Mouse (Mus musculus): ENCODE results near the gene Lrrn3. TPM values are rescaled to one million over a fixed set of nuclear protein-coding genes. Genes with fewer than 3 reads are reported as not detected.

Gene Lrrn3
- total RNA-seq (2021), result 10 to 100 TPM; 47.7 to 51.3 TPM
- long read RNA-seq, experiment 1, transcript Lrrn3-201 (2 exons, 3,865 nt), result major isoform, 62 of 67 reads
- long read RNA-seq, experiment 1, partial matches to known transcripts, result 2 of 67 reads
- long read RNA-seq, experiment 1, other reads (novel, unspliced or antisense), result 3 of 67 reads
- long read RNA-seq, experiment 2, transcript Lrrn3-201 (2 exons, 3,865 nt), result major isoform, 34 of 37 reads
- long read RNA-seq, experiment 2, partial matches to known transcripts, result 2 of 37 reads
- long read RNA-seq, experiment 2, other reads (novel, unspliced or antisense), result 1 of 37 reads

DNA sequence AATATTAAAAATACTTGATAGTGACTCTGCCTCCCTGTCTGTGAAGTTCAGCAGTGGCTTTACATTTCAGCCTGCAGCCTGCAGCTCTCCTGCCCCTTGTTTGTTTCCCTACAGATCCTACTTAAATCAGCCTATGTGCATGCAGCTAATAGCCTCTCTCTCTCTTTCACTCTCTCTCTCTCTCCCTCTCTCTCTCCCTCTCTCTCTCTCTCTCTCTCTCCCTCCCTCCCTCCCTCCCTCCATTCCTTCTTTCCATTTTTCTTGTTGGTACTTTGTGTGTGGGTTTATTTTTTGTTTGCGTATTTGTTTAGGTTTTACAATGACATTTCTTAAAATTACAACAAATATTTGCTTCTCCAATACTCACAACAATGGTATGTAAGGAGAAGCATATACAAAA, at the start of gene Lrrn3:
Gene Lrrn3 (minus strand): TSS at position 101 of the 400 bp plus-strand sequence.
- Histone ChIP-seq H3K4me3 (peak within 1 kb of the TSS; percentile 62), H3K27ac (peak within 1 kb of the TSS; percentile 89)
- no peak for DNase-seq (ENCODE audit: extremely low spot score in 1 of 2, low spot score in 2 of 2)
- TF ChIP-seq CTCF (IDR thresholded peaks at IDR 0.05), result no peak
- intact Hi-C loops (cut with DNase I), result loop anchor here (2.0 to 10.0 kb wide), 5 partner anchors 194 to 1498 kb away; no protein-coding TSS in a partner anchor

DNA sequence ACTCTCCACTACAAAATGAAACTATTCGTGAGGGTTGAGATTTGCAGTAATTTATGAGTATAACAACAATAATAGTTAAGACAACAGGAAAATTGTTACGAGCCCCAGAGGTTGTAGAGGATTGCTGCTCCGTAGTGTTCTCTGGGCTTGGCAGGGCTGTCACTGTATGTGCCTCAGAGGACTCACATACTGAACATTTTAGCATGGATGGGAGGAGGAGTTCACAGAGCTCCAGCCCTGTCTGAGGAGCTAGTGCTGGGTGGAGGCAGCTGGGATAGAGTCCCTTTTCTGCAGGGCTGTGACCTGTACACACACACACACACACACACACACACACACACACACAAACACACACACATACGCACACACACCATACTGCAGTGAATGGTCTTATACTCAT, 42.2 kb upstream of the Lrrn3 start:
- intact Hi-C loops (cut with DNase I), result no loop called here
- DNase-seq (ENCODE audit: extremely low spot score in 1 of 2, low spot score in 2 of 2), result no peak
- Histone ChIP-seq H3K4me3 (no peak overlapping the region), H3K27ac (no peak overlapping the region)
- no peak for TF ChIP-seq CTCF (IDR thresholded peaks at IDR 0.05)

DNA sequence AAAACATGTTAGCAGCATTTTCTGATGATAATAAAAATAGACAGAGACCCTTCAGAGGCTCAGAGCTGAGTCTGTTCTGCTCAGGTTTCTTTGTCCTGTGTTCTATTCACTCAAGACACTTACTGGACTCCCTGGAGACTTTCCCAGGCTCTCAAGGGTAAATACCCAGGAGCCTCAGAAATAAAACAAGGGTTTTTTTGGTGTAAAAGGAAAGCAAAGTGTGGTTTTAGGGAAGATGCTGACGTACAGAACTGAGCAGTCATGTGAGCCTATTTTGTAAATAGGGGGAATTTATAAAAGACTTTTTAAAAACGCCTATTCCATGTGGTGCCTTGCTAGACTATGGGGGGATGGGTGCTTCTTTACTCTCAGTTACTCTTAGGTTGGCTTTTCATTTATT, 40.5 kb upstream of the Lrrn3 start:
- no peak for DNase-seq (ENCODE audit: extremely low spot score in 1 of 2, low spot score in 2 of 2)
- TF ChIP-seq CTCF (IDR thresholded peaks at IDR 0.05), result no peak
- intact Hi-C loops (cut with DNase I), result no loop called here
- H3K4me3 ChIP-seq, result no peak overlapping the region
- H3K27ac ChIP-seq, result no peak overlapping the region

DNA sequence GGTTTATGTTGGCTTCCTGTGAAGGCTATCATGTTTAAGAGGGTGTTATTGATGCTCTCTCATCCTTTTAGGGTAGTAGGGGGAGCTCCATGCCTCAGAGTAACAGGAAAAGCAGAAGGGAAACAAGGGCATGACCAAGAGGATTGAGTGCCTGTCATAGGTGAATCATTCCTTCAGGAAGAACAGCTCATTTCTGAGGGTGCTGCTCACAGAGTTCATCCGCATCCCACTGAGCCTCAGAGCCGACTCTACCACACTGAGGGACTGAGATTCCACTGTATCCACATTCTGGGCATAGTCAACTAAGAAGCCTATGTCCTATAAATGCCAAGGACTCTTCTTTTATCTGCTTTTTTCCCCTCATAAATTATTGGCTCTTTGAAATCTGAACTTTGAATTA, 35.4 kb upstream of the Lrrn3 start:
- TF ChIP-seq CTCF (IDR thresholded peaks at IDR 0.05), result no peak
- no peak overlapping the region for H3K27ac ChIP-seq
- no peak overlapping the region for H3K4me3 ChIP-seq
- no peak for DNase-seq (ENCODE audit: extremely low spot score in 1 of 2, low spot score in 2 of 2)
- intact Hi-C loops (cut with DNase I), result no loop called here

DNA sequence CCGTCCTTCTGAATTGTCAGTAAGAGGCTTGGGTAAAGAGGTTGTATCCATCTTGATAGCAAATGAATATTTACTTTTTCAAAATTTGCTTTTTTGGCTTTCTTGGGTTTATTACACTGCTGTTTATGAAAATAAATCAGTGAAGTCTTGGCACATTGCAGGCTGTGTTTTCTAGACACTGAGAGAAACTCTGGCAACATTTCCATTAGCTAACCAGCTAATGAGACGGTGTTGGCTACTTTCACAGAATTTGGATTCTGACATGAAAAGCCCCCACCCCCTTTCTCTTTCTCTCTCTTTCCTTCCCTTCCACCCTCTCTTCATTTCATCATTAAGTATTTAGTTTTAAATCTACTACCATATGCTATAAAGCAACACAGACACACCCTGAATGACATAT, 34.1 kb upstream of the Lrrn3 start:
- intact Hi-C loops (cut with DNase I), result no loop called here
- no peak overlapping the region for H3K27ac ChIP-seq
- TF ChIP-seq CTCF (IDR thresholded peaks at IDR 0.05), result no peak
- H3K4me3 ChIP-seq, result no peak overlapping the region
- DNase-seq (ENCODE audit: extremely low spot score in 1 of 2, low spot score in 2 of 2), result no peak

DNA sequence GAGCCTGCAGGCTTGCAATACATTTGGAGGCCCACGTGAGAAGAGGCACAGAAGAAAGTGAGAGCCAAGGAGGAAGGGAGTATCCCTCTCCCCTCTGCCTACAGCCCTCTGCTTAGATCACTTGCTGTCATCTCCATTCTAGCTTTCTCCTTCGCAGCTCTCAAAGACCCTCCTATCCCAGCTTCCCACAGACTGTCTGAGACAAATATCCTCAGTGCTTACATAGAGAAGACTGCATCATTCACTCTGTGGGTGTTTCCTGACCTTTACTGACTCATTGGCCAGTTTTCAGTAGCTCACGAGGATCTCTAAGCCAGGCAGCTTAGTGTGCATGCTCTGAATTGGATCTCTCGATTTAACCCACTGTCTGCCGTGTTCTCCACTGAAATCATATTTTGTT, 32.7 kb upstream of the Lrrn3 start:
- TF ChIP-seq CTCF (IDR thresholded peaks at IDR 0.05), result no peak
- DNase-seq (ENCODE audit: extremely low spot score in 1 of 2, low spot score in 2 of 2), result no peak
- intact Hi-C loops (cut with DNase I), result no loop called here
- H3K27ac ChIP-seq, result no peak overlapping the region
- H3K4me3 ChIP-seq, result no peak overlapping the region

DNA sequence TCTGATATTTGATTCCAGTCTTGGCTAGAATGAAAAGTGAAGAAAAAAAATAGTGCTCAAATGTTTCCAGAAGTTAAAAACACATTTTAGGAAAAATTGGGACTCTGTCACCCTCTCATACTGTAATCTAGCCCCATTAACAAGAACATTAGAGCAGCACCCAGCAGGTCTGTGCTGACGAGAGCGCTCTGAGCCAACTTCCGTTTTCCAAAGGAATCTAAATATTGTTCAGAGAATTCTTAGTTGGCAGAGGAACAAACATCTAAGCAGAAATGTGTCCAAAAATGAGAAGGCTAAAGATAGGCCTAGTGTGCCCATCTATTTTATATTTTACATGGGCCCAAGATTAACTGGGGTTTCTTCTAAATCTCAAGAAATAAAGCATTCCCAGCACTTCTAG, 24.4 kb upstream of the Lrrn3 start:
- intact Hi-C loops (cut with DNase I), result no loop called here
- DNase-seq (ENCODE audit: extremely low spot score in 1 of 2, low spot score in 2 of 2), result no peak
- H3K4me3 ChIP-seq, result no peak overlapping the region
- no peak for TF ChIP-seq CTCF (IDR thresholded peaks at IDR 0.05)
- H3K27ac ChIP-seq, result no peak overlapping the region

DNA sequence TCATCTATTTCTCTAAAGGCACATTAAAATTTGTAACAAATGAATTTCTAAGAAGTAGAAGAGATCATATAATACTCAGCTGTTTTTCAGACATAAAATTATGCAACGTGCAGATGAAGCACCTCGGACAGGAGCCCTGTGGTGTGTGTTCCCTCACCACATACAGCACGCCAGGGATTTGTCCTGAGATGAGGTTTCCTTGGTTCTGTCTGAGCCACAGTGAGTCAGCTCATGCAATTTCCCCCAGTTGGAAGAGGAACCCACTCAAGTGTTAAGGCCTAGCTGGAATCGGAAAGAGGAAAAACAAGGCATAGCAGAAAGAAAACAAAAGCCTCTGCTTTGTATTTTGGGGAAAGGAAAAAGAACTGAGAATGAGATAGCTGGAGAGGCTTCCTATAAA, 22.4 kb upstream of the Lrrn3 start:
- no peak for DNase-seq (ENCODE audit: extremely low spot score in 1 of 2, low spot score in 2 of 2)
- H3K4me3 ChIP-seq, result no peak overlapping the region
- no peak overlapping the region for H3K27ac ChIP-seq
- intact Hi-C loops (cut with DNase I), result no loop called here
- TF ChIP-seq CTCF (IDR thresholded peaks at IDR 0.05), result no peak

DNA sequence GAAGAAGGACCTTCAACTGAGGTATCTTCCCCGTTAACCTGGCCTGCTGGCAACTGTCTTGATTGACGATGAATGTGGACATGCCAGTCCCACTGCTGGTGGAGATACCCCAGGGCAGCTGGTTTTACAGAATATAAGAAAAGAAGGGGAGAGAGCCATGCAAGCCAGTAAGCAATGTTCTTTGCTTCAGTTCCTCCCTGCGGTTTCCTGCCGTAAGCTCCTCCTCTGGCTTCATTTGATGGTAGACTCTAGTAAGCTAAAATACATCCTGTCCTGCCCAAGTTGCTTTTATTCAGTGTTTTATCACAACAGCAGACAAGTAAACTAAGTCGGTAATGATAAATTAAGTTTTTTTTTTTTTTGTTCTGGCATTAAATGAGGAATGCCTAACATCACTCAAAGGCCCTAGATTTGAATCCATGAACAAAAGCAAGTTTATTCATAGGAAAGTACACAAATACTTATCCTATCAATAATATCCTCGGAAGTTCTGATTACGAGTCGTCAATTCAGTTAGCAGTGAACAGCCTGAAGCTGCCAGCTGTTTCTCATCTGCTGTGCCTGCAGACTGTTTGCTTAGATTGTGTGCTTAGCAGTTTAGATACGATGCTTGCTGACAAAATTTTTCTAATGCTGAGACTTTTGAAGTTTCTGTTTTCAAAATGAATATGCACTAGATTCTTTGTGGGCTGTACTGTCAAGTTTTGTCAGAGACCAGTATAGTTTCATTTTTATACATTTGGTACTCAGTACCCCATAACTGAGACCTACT, 14.0 kb upstream of the Lrrn3 start:
- Histone ChIP-seq H3K27ac (no peak overlapping the region), H3K4me3 (no peak overlapping the region)
- no peak for TF ChIP-seq CTCF (IDR thresholded peaks at IDR 0.05)
- intact Hi-C loops (cut with DNase I), result no loop called here
- no peak for DNase-seq (ENCODE audit: extremely low spot score in 1 of 2, low spot score in 2 of 2)

DNA sequence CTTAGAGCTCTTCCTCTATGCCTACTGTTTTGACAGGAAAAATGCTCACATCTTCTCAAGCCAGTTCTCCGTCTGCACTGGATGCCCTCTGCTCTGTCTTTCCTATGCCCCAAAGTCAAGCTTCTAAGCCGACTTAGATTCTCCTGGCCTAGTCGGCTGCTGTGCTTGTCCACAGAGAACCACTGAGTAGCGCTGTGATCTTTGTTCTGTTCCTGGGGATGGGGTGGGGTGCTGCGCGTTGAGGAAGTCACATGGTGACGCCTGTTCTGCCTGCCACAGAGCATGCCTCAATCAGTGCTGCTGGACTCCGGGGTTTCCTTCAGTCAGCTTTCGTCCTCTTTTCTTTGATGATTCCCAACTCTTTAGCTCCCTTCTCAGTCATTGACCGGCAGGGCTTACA, 8.4 kb upstream of the Lrrn3 start:
- DNase-seq (ENCODE audit: extremely low spot score in 1 of 2, low spot score in 2 of 2), result no peak
- intact Hi-C loops (cut with DNase I), result no loop called here
- peak; percentile 45 for TF ChIP-seq CTCF (IDR thresholded peaks at IDR 0.05)
- no peak overlapping the region for H3K4me3 ChIP-seq
- H3K27ac ChIP-seq, result no peak overlapping the region

DNA sequence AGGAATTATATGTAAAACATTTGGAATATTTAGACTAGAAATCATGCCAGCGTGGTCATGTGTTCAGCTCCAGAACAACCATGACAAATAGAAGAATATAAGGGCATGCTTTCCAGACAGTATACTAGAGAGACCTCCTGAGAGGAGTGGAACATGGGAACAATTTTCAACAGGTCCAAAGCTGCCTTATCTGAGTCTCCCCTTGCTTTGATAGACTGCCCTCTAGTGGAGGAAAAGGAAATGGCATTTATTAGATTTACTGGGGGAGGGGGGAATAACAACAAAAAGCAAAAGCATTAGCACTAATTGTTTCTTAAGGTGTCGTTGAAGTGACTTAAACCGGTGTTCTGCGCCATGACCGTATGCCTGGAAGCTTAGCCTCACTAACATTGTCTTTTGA, 774 bp upstream of the Lrrn3 start:
- intact Hi-C loops (cut with DNase I), result loop anchor here (2.0 to 10.0 kb wide), 5 partner anchors 194 to 1498 kb away; no protein-coding TSS in a partner anchor
- Histone ChIP-seq H3K27ac (no peak overlapping the region), H3K4me3 (no peak overlapping the region)
- TF ChIP-seq CTCF (IDR thresholded peaks at IDR 0.05), result peak; percentile 95
- DNase-seq (ENCODE audit: extremely low spot score in 1 of 2, low spot score in 2 of 2), result no peak

DNA sequence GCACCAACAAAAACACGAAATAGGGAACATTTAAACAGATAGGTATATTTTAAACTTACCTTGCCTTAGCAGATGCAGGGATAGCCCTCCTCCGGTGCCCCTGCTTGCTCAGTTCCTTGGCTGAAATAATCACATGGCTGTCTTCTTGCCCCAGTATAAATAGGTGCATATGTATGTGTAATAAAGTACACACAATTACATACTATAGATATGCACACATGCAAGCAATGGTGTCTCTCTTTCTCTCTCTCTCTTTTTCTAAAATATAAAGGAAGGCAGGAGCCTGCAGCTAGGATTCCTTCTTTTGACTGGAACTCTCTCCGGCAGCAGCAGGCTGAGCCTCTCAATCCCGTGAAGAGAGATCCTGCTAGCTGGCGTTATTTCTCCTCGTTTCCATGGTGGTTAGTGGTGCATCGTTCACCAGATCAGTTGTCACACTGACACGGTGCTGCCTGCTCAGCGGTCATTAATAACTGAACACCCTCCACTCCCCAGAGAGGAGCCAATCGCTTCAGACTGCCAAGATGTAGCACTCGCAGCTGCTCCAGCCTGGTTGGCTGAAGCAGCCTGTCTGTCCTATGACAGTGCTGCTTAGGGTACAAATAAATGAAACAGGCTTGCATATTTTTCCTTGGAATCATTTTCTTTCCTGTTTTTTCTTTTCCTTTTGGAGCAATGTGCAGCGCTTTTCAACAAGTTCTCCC, 567 bp downstream of the Lrrn3 start:
- Histone ChIP-seq H3K4me3 (peak overlapping the region; percentile 62), H3K27ac (peak overlapping the region; percentile 89)
- intact Hi-C loops (cut with DNase I), result loop anchor here (2.0 to 10.0 kb wide), 7 partner anchors 195 to 1499 kb away; no protein-coding TSS in a partner anchor
- peak; percentile 76 to 81 for DNase-seq (ENCODE audit: extremely low spot score in 1 of 2, low spot score in 2 of 2)
- TF ChIP-seq CTCF (IDR thresholded peaks at IDR 0.05), result no peak
